Mouse (Mus musculus) adrenal gland, adult 18-20 months (tissue): Measurements from ENCODE around the gene Il25. TPM values are rescaled to one million over a fixed set of nuclear protein-coding genes. Genes with fewer than 3 reads are reported as not detected.

Experiments
- microRNA-seq, 2 experiments: library from miRNA; unstranded; fragments of <30 nt; microRNA quantifications; one replicate each; pipeline ENCODE4 v1.2.0; 2021; ENCODE audit warnings: borderline number of aligned reads in 2 of 2
- total RNA-seq, 2 experiments: library from RNA; stranded (reverse); gene quantifications; 1 replicate in 1 of 2; 2 replicates in 1 of 2; pipeline ENCODE4 v1.2.3; 2021

The Il25 gene
- total RNA-seq, 2 experiments from 2014 or later = not detected

Small RNA genes within 50 kb of the gene (microRNA-seq; reads per million reads assigned to microRNA genes)
- 0 to 109 reads per million in 2 experiments for gene Mir208a
- gene Mir208b = 0 to 74.2 reads per million in 2 experiments

Other genes with a start within 250 kb of the Il25 start
- gene 1700123O20Rik, start 246.5 kb upstream of the Il25 start, total RNA-seq = 10 to 100 TPM; 43.5 to 43.7 TPM
- gene Acin1, start 245.8 kb upstream of the Il25 start, total RNA-seq = 100 to 1,000 TPM; 162 to 171 TPM
- not detected for gene Gm29776, start 233.9 kb upstream of the Il25 start, total RNA-seq
- gene Cebpe, start 220.5 kb upstream of the Il25 start, total RNA-seq = under 1 TPM in 1 of 2 experiments, not detected in 1; 0.23 TPM
- gene Slc7a8, start 150.7 kb upstream of the Il25 start, total RNA-seq = 10 to 100 TPM; 24.6 to 55.6 TPM
- gene Rnf212b, start 118.6 kb upstream of the Il25 start, total RNA-seq = under 1 TPM in 1 of 2 experiments, not detected in 1; 0.51 TPM
- 10 to 100 TPM; 12.8 to 15.6 TPM for gene Homez, start 61.7 kb upstream of the Il25 start, total RNA-seq
- gene Ppp1r3e, start 55.1 kb upstream of the Il25 start, total RNA-seq = 10 to 100 TPM; 14.2 to 17.2 TPM
- gene Bcl2l2, start 49.3 kb upstream of the Il25 start, total RNA-seq = 10 to 100 TPM; 53.1 to 59.3 TPM
- gene Gm20521, start 49.3 kb upstream of the Il25 start, total RNA-seq = 1 to 10 TPM; 1.2 to 3.9 TPM
- gene Pabpn1, start 40.2 kb upstream of the Il25 start, total RNA-seq = 100 to 1,000 TPM; 137 to 177 TPM
- gene Slc22a17, start 19.6 kb upstream of the Il25 start, total RNA-seq = 10 to 100 TPM; 36.7 to 43.9 TPM
- gene Efs, start 6.6 kb upstream of the Il25 start, total RNA-seq = 1 to 10 TPM; 2.4 to 4.9 TPM
- under 1 TPM in 1 of 2 experiments, not detected in 1; 0.96 TPM for gene Cmtm5, start 3.6 kb downstream of the Il25 start, total RNA-seq
- under 1 TPM in 1 of 2 experiments, not detected in 1; 0.42 TPM for gene Myh6, start 34.2 kb downstream of the Il25 start, total RNA-seq
- not detected for gene Gm17428, start 44.2 kb downstream of the Il25 start, total RNA-seq
- under 1 TPM in 1 of 2 experiments, not detected in 1; 0.42 TPM for gene Myh7, start 61.9 kb downstream of the Il25 start, total RNA-seq
- gene Ngdn, start 82.8 kb downstream of the Il25 start, total RNA-seq = 10 to 100 TPM; 38.2 to 43.2 TPM
- 1 to 10 TPM; 6.1 to 7.4 TPM for gene Zfhx2, start 159.6 kb downstream of the Il25 start, total RNA-seq
- 10 to 100 TPM; 10.9 to 12.0 TPM for gene Thtpa, start 162.1 kb downstream of the Il25 start, total RNA-seq
- gene Ap1g2, start 173.9 kb downstream of the Il25 start, total RNA-seq = 10 to 100 TPM; 25.8 to 29.4 TPM
- 1 to 10 TPM; 3.0 TPM for gene Jph4, start 184.2 kb downstream of the Il25 start, total RNA-seq